ENCODE assay signal across 9 mouse cellular contexts in genomic region chrX:14448056-14448455, GRCm38 (mm10).
"Had no signal": no experiment of that assay in that cellular context is flagged by ENCODE, and none has a peak within 500 bp of the region (broad histone marks: within the 10 kb centered on the region; RNA-seq: fewer than 3 reads in every experiment).

No protein-coding gene starts in this region.

- DNase-seq: liver, postnatal 0 days; lung, adult 2 months; lung, postnatal 14 days; lung, postnatal 36 days; midbrain, embryonic 14.5 days; right cerebral cortex, postnatal 14 days; thymus, adult 2 months; thymus, postnatal 25 days; thymus, postnatal 4 days had no signal
